Mouse (Mus musculus) hindbrain, embryonic 14.5 days (tissue): ENCODE measurements around the gene Clcn6. TPM values are rescaled to one million over a fixed set of nuclear protein-coding genes. Genes with fewer than 3 reads are reported as not detected.

Experiments used
- ATAC-seq: fragments of 200-750 bp; cut with Nextera tagmentation; 2 replicates; pipeline ENCODE4 v1.8.0; 2017; ENCODE audit warnings: moderate number of reproducible peaks, mild to moderate bottlenecking, moderate TSS enrichment, moderate library complexity; ENCODE audit not compliant: low FRiP score
- DNase-seq: peaks from one replicate; pipeline ENCODE4 v3.0.0-alpha.2; 2015; ENCODE audit warnings: low spot score
- H3K27ac ChIP-seq: fragments of 300-500 bp; sonication (generic); 2 replicates; pipeline ENCODE4 v1.5.1; 2014; ENCODE audit warnings: mild to moderate bottlenecking, moderate library complexity
- H3K27me3 ChIP-seq: fragments of 300-500 bp; sonication (generic); 2 replicates; pipeline ENCODE4 v1.6.1; 2014; ENCODE audit warnings: mild to moderate bottlenecking, low read length, mixed read lengths; ENCODE audit not compliant: control insufficient read depth, insufficient read depth
- H3K36me3 ChIP-seq: fragments of 300-500 bp; sonication (generic); replicated peaks from 2 replicates; pipeline ENCODE4 v1.6.1; 2014; ENCODE audit not compliant: control insufficient read depth, insufficient read depth
- H3K4me1 ChIP-seq: fragments of 300-500 bp; sonication (generic); replicated peaks from 2 replicates; pipeline ENCODE4 v1.6.1; 2014; ENCODE audit warnings: antibody characterized with exemption, low read length, mixed read lengths; ENCODE audit not compliant: control insufficient read depth, insufficient read depth
- H3K4me2 ChIP-seq: fragments of 300-500 bp; sonication (generic); replicated peaks from 2 replicates; pipeline ENCODE4 v1.6.1; 2014; ENCODE audit warnings: mild to moderate bottlenecking, moderate library complexity
- H3K4me3 ChIP-seq: fragments of 300-500 bp; sonication (generic); replicated peaks from 2 replicates; pipeline ENCODE4 v1.5.1; 2014; ENCODE audit warnings: mild to moderate bottlenecking, low read length
- H3K9ac ChIP-seq: fragments of 300-500 bp; sonication (generic); 2 replicates; pipeline ENCODE4 v1.6.1; 2014
- H3K9me3 ChIP-seq: fragments of 300-500 bp; sonication (generic); 2 replicates; pipeline ENCODE4 v1.6.1; 2016; ENCODE audit warnings: low read length; ENCODE audit not compliant: control insufficient read depth
- WGBS: fragments of 180-500 bp; shearing (Covaris S2); extraction: QIAGEN DNeasy Blood & Tissue Kit; methylation state at CpG from one replicate; pipeline ENCODE4 v1.1.7; 2014; 5-methylcytosine and 5-hydroxymethylcytosine counted together
- polyA plus RNA-seq: library from polyadenylated mRNA; unstranded; fragments of >200 nt; fragmentation: Nextera tagmentation; extraction: Ambion mirVana; gene quantifications from 2 replicates; pipeline ENCODE4 v1.2.1, GENCODE M21; 2014

The Clcn6 gene
- 24.8 and 28.7 TPM in 2 replicates for polyA plus RNA-seq

DNA sequence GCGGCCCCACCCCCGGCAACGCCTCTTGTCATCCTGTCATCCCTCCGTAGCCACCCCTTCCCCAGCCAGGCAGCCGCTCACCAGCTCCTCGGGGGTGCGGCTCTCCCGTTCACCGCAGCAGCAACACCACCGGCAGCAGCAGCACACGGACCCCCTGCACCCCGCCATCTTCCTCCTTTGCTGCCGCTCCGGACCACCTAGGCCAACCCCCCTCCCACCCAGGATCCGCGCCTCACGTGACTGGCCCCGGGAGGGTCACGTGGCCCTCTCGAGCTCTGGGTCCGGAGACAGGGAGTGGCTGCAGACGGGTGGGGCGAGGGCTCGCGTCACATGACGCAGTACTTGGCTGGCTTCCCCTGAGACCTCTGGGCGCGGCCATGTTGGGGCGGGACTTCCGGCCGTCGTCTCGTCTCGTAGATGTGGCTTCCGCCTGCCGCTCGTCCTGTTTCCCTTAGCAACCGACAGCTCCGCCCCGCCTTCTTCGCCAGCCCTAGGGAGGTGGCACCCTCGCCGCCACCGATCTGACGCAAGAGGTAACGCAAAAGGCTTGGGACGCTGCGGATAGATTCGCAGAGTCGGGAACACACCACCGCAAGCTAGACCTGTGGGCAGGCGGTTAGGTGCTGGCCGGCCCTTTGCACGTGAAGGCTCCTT, at the start of gene Clcn6, which contains the start of gene Mthfr:
Clcn6 (minus strand) TSS at position 222 of the 654 bp plus-strand sequence.
Mthfr (plus strand) TSS at position 478 of the 654 bp plus-strand sequence.
- peak within 1 kb of the TSS; percentile 85 for H3K4me2 ChIP-seq
- H3K4me1 ChIP-seq = peaks cover 52% of the 10 kb centered on the region
- H3K4me3 ChIP-seq = peak within 1 kb of the TSS; percentile 83
- no peaks in the 10 kb centered on the region for H3K27me3 ChIP-seq
- peak; percentile 94 for ATAC-seq
- peak within 1 kb of the TSS; percentile 74 for H3K9ac ChIP-seq
- no peaks in the 10 kb centered on the region for H3K9me3 ChIP-seq
- H3K27ac ChIP-seq = peak within 1 kb of the TSS; percentile 93
- H3K36me3 ChIP-seq = peaks cover 28% of the 10 kb centered on the region
- whole genome bisulfite sequencing = under 1% methylated on average over 51 of the region's 54 CpGs
- DNase-seq = peak; percentile 99

GRCm38 (mm10) chr4:148087907-148088527, 49.4 kb upstream of the Clcn6 start, which contains the start of gene Agtrap:
Gene Agtrap (minus strand): TSS chr4:148088031.
- H3K27me3 ChIP-seq = no peaks in the 10 kb centered on the region
- peak; percentile 88 for DNase-seq
- H3K4me3 ChIP-seq = peak within 1 kb of the TSS; percentile 47
- peak; percentile 91 for ATAC-seq
- 3% methylated on average over 34 of the region's 34 CpGs for WGBS
- peak within 1 kb of the TSS; percentile 34; the same call in 1 of the 2 replicates for H3K27ac ChIP-seq
- H3K36me3 ChIP-seq = no peaks in the 10 kb centered on the region
- peaks cover 10% of the 10 kb centered on the region; the same call in 1 of the 2 replicates for H3K4me1 ChIP-seq
- H3K4me2 ChIP-seq = peak within 1 kb of the TSS; percentile 84
- H3K9me3 ChIP-seq = no peaks in the 10 kb centered on the region
- H3K9ac ChIP-seq = peak within 1 kb of the TSS; percentile 61

- Histone ChIP-seq H3K4me3 (peak overlapping the region; percentile 47), H3K9me3 (no peaks in the 10 kb centered on the region), H3K4me2 (peak overlapping the region; percentile 84), H3K27me3 (no peaks in the 10 kb centered on the region), H3K9ac (peak overlapping the region; percentile 61), H3K36me3 (no peaks in the 10 kb centered on the region), H3K4me1 (peaks cover 10% of the 10 kb centered on the region; the same call in 1 of the 2 replicates), H3K27ac (0 out of 2 replicates have a peak overlapping the region, but pooled peaks have one; percentile 14)
- WGBS = 3% methylated on average over 25 of the region's 30 CpGs
- DNase-seq = no peak
- no peak; the same call in 1 of the 2 replicates for ATAC-seq
These were observed 48.7 kb upstream of the Clcn6 start for GRCm38 (mm10) chr4:148087091-148087906.

DNA sequence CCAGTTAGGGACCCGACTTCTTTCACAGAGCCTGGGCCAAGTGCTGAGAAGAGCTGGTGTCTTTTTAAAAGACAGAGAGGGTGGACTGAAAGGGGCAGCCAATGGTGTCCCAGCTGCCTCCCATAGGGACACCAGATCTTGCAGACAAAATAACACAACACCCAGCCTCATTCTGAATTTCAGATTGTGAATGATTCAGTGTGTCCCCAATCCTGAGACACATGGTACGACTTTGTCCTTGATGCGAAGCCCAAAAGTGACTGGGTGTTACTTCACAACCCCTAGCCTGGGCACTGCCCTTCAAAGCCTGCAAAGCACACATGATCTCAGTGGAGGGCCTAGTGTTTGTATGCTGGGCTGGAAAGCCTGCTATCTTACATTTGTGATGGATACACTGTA, 47.3 kb upstream of the Clcn6 start:
- DNase-seq = no peak
- Histone ChIP-seq H3K9ac (no peak overlapping the region), H3K27ac (no peak overlapping the region), H3K4me2 (no peak overlapping the region), H3K4me1 (peaks cover 10% of the 10 kb centered on the region; the same call in 1 of the 2 replicates), H3K4me3 (no peak overlapping the region), H3K9me3 (no peaks in the 10 kb centered on the region), H3K36me3 (no peaks in the 10 kb centered on the region), H3K27me3 (no peaks in the 10 kb centered on the region)
- 68% methylated on average over 3 of the region's 3 CpGs for WGBS
- ATAC-seq = no peak

- H3K4me2 ChIP-seq = no peak overlapping the region
- no peaks in the 10 kb centered on the region for H3K36me3 ChIP-seq
- H3K27ac ChIP-seq = no peak overlapping the region
- WGBS = 46% methylated on average over 10 of the region's 10 CpGs
- no peak for DNase-seq
- no peak for ATAC-seq
- H3K27me3 ChIP-seq = no peaks in the 10 kb centered on the region
- no peak overlapping the region for H3K4me3 ChIP-seq
- H3K4me1 ChIP-seq = peaks cover 10% of the 10 kb centered on the region; the same call in 1 of the 2 replicates
- no peak overlapping the region for H3K9ac ChIP-seq
- H3K9me3 ChIP-seq = no peaks in the 10 kb centered on the region
These were observed 46.7 kb upstream of the Clcn6 start for GRCm38 (mm10) chr4:148085131-148085906.

DNA sequence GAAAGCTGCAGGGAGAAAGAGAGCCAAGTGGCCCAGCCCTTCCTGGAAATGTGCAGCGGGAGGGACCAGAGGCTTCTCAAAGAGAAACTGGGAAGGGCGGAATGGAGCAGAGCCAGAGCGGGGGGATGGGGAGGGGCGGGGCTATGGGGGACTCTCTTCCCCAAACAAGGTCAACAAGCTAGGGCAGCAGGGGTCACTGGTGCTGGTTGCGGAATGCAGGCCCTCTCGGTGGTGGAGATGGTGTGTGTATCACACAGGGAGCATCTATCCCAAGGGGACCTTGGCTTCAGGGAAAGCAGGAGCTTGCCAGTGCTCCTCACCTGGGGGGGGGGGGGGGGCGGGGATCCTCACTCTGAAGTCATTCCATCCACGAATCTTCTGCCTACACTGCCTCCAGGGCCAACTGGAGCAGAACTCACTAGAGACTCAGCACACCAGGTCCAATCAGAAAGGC, 45.7 kb upstream of the Clcn6 start:
- Histone ChIP-seq H3K36me3 (no peaks in the 10 kb centered on the region), H3K4me3 (no peak overlapping the region), H3K27me3 (no peaks in the 10 kb centered on the region), H3K4me2 (no peak overlapping the region), H3K27ac (no peak overlapping the region), H3K9ac (no peak overlapping the region), H3K4me1 (peaks cover 10% of the 10 kb centered on the region; the same call in 1 of the 2 replicates), H3K9me3 (no peaks in the 10 kb centered on the region)
- ATAC-seq (no peak), DNase-seq (no peak)
- 14% methylated on average over 8 of the region's 8 CpGs for WGBS

GRCm38 (mm10) chr4:148083176-148083899, 44.7 kb upstream of the Clcn6 start:
- DNase-seq (no peak), ATAC-seq (no peak)
- H3K9ac ChIP-seq = 0 out of 2 replicates have a peak overlapping the region, but pooled peaks have one; percentile 8
- no peaks in the 10 kb centered on the region for H3K36me3 ChIP-seq
- H3K27ac ChIP-seq = no peak overlapping the region
- H3K4me3 ChIP-seq = no peak overlapping the region
- H3K27me3 ChIP-seq = no peaks in the 10 kb centered on the region
- peaks cover 9% of the 10 kb centered on the region; the same call in 1 of the 2 replicates for H3K4me1 ChIP-seq
- no peak overlapping the region for H3K4me2 ChIP-seq
- H3K9me3 ChIP-seq = no peaks in the 10 kb centered on the region
- WGBS = 68% methylated on average over 21 of the region's 21 CpGs
